Mouse (Mus musculus): Measurements from ENCODE around the gene Wnt5b.
"Not testable (repeated sequence)": the region's sequence is repeated elsewhere in the genome, so short reads cannot be mapped to it uniquely, and the experiment has no call there.

The Wnt5b gene

GRCm38 (mm10) chr6:119481741-119482390 is 62.3 kb downstream of the Wnt5b start:
- not testable (repeated sequence) for DNase-seq

- peak; percentile 41 for DNase-seq
Measured at GRCm38 (mm10) chr6:119480706-119481331, 63.3 kb downstream of the Wnt5b start.

- peak; percentile 75 for DNase-seq
Measured at GRCm38 (mm10) chr6:119479876-119480705, 64.1 kb downstream of the Wnt5b start.

GRCm38 (mm10) chr6:119479343-119479875 is 64.7 kb downstream of the Wnt5b start, which contains the start of gene Fbxl14:
TSS of gene Fbxl14 (plus strand) at chr6:119479668.
- no peak for DNase-seq

GRCm38 (mm10) chr6:119478560-119479342 is 65.4 kb downstream of the Wnt5b start:
- DNase-seq, result peak; percentile 94

- DNase-seq, result no peak
Measured at GRCm38 (mm10) chr6:119477686-119478310, 66.3 kb downstream of the Wnt5b start.

- no peak for DNase-seq
Measured at GRCm38 (mm10) chr6:119475988-119476387, 68.2 kb downstream of the Wnt5b start.

- no peak for DNase-seq
Measured at GRCm38 (mm10) chr6:119473992-119474391, 70.2 kb downstream of the Wnt5b start.

GRCm38 (mm10) chr6:119473446-119473845 is 70.7 kb downstream of the Wnt5b start:
- no peak for DNase-seq

- no peak for DNase-seq
Measured at GRCm38 (mm10) chr6:119472705-119473104, 71.4 kb downstream of the Wnt5b start.

GRCm38 (mm10) chr6:119472135-119472534 is 72.0 kb downstream of the Wnt5b start:
- peak; percentile 76 for DNase-seq

- DNase-seq, result no peak
Measured at GRCm38 (mm10) chr6:119470777-119471176, 73.4 kb downstream of the Wnt5b start.

- no peak for DNase-seq
Measured at GRCm38 (mm10) chr6:119467785-119468059, 76.4 kb downstream of the Wnt5b start.

GRCm38 (mm10) chr6:119466921-119467784 is 77.0 kb downstream of the Wnt5b start:
- DNase-seq, result peak; percentile 79

GRCm38 (mm10) chr6:119466161-119466560 is 78.0 kb downstream of the Wnt5b start:
- no peak for DNase-seq

- no peak for DNase-seq
Measured at GRCm38 (mm10) chr6:119460391-119460790, 83.8 kb downstream of the Wnt5b start.

GRCm38 (mm10) chr6:119459041-119459440 is 85.1 kb downstream of the Wnt5b start:
- DNase-seq, result no peak

GRCm38 (mm10) chr6:119458166-119458565 is 86.0 kb downstream of the Wnt5b start:
- no peak for DNase-seq

GRCm38 (mm10) chr6:119451981-119452499 is 92.1 kb downstream of the Wnt5b start:
- DNase-seq, result peak; percentile 55

- no peak for DNase-seq
Measured at GRCm38 (mm10) chr6:119450965-119451943, 92.9 kb downstream of the Wnt5b start.

Data from kidney, adult 18-20 months (tissue).